Mouse (Mus musculus) ES-E14 (cell line): ENCODE data around the gene Pqlc2. TPM values are rescaled to one million over a fixed set of nuclear protein-coding genes. Genes with fewer than 3 reads are reported as not detected.

ENCODE experiments used
- DNase-seq: peaks from one replicate; pipeline ENCODE4 v3.0.0-alpha.2; 2013; ENCODE audit warnings: low read depth, low spot score
- H3K27ac ChIP-seq: 2 replicates; pipeline ENCODE4 v1.5.1; 2012; ENCODE audit warnings: low read depth, mild to moderate bottlenecking, low read length, moderate library complexity, mixed read lengths; ENCODE audit not compliant: poor library complexity, insufficient read depth, severe bottlenecking
- H3K36me3 ChIP-seq: 2 replicates; pipeline ENCODE4 v1.6.1; 2012; ENCODE audit warnings: mild to moderate bottlenecking, low read length, moderate library complexity, mixed read lengths; ENCODE audit not compliant: control insufficient read depth, poor library complexity, insufficient read depth, severe bottlenecking
- H3K4me1 ChIP-seq, 2 experiments: fragments of 150-350 bp in 1 of 2; sonication (generic) in 1 of 2; 2 replicates each; pipeline ENCODE4 v1.6.1; 2012; ENCODE audit warnings: low read length in 2 of 2, mild to moderate bottlenecking in 1 of 2, mixed read lengths in 1 of 2; ENCODE audit not compliant: control insufficient read depth in 2 of 2, insufficient read depth in 2 of 2, poor library complexity in 1 of 2
- H3K4me3 ChIP-seq, 2 experiments: fragments of 150-350 bp in 1 of 2; sonication (generic) in 1 of 2; 2 replicates each; pipeline ENCODE4 v1.5.1; 2012; ENCODE audit warnings: low read length in 2 of 2, low read depth in 1 of 2, mild to moderate bottlenecking in 1 of 2, mixed read lengths in 1 of 2; ENCODE audit not compliant: insufficient read depth in 1 of 2, poor library complexity in 1 of 2, severe bottlenecking in 1 of 2
- H3K9ac ChIP-seq: 2 replicates; pipeline ENCODE4 v1.6.1; 2012; ENCODE audit warnings: low read depth, mild to moderate bottlenecking, low read length, mixed read lengths; ENCODE audit not compliant: poor library complexity, insufficient read depth, severe bottlenecking
- H3K9me3 ChIP-seq: fragments of 150-350 bp; sonication (generic); 2 replicates; pipeline ENCODE4 v1.6.1; 2012; ENCODE audit warnings: low read depth, mild to moderate bottlenecking, low read length; ENCODE audit not compliant: control insufficient read depth, insufficient read depth
- CHD2 ChIP-seq: IDR thresholded peaks from 2 replicates; pipeline ENCODE4 v1.6.1; 2014; ENCODE audit warnings: mild to moderate bottlenecking, low read depth, low read length, inconsistent platforms
- HCFC1 ChIP-seq: IDR thresholded peaks from 2 replicates; pipeline ENCODE4 v1.6.1; 2012; ENCODE audit warnings: low read length, inconsistent platforms, borderline replicate concordance; ENCODE audit not compliant: insufficient read depth
- MAFK ChIP-seq: IDR thresholded peaks from 2 replicates; pipeline ENCODE4 v1.6.1; 2014; ENCODE audit warnings: mild to moderate bottlenecking, low read depth, low read length, inconsistent platforms; ENCODE audit not compliant: insufficient read depth
- ZC3H11A ChIP-seq: IDR thresholded peaks from 2 replicates; pipeline ENCODE4 v1.6.1; 2012; ENCODE audit warnings: low read depth, mild to moderate bottlenecking, inconsistent platforms, low read length, borderline replicate concordance
- ZNF384 ChIP-seq: IDR thresholded peaks from 2 replicates; pipeline ENCODE4 v1.6.1; 2012; ENCODE audit warnings: low read depth, low read length, inconsistent platforms
- in situ Hi-C, 2 experiments: fragments of 600-800 bp; cut with MboI; formaldehyde crosslinking; loops; one replicate each; pipeline ENCODE4 v1.15.1; 2025; ENCODE audit warnings: low sequenced_read_pairs in 2 of 2, inconsistent platforms in 1 of 2; ENCODE audit not compliant: unreplicated experiment in 2 of 2
- total RNA-seq: library from RNA; depleted of rRNA; stranded (reverse); fragments of 300-350 nt; gene quantifications from 2 replicates; pipeline ENCODE4 v1.2.3, GENCODE M21; 2012

The Pqlc2 gene
- total RNA-seq, 1 experiment, result 25.0 TPM

DNA sequence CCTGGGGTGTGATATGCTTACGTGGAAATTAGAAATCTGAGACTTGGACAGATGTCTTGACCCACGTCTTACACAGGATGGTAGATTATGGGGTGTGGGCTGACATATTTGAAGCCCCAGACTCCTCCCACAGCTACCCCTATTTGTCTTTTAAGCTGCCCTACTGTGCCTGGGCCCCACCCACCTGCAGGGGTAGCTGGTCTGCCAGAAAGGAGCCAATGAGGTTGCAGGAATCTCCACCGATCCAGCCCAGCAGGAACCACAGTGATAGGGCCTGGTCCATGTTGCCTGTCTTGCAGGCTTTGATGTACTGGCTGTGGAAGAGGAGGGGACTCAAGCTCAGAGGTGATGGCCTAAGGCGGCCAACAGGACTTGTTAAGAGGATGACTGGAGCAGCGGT lies 8.3 kb downstream of the Pqlc2 start:
- Histone ChIP-seq H3K4me1 (peaks cover 2 to 14% of the 10 kb centered on the region in 2 experiments; a peak in 2 of 4 replicates), H3K27ac (no peak overlapping the region), H3K4me3 (no peak overlapping the region; a peak in 1 of 4 replicates), H3K9ac (no peak overlapping the region), H3K36me3 (peaks cover 28% of the 10 kb centered on the region; the same call in 1 of the 2 replicates), H3K9me3 (no peaks in the 10 kb centered on the region)
- TF ChIP-seq ZNF384, result no peak
- no peak for TF ChIP-seq MAFK
- in situ Hi-C loops, result no loop called here
- no peak for DNase-seq

- Histone ChIP-seq H3K27ac (no peak overlapping the region), H3K4me1 (peaks cover 2 to 14% of the 10 kb centered on the region in 2 experiments; a peak in 2 of 4 replicates), H3K9me3 (no peaks in the 10 kb centered on the region), H3K4me3 (no peak overlapping the region), H3K36me3 (peaks cover 26% of the 10 kb centered on the region; the same call in 1 of the 2 replicates), H3K9ac (no peak overlapping the region)
- TF ChIP-seq HCFC1 (no peak), ZC3H11A (no peak), MAFK (no peak), CHD2 (no peak), ZNF384 (no peak)
- in situ Hi-C loops, result no loop called here
- no peak for DNase-seq
Measured at GRCm38 (mm10) chr4:139301780-139302179, 8.7 kb downstream of the Pqlc2 start.

GRCm38 (mm10) chr4:139298671-139299366 lies 11.7 kb downstream of the Pqlc2 start:
- H3K4me1 ChIP-seq, result peaks cover 2 to 14% of the 10 kb centered on the region in 2 experiments; a peak in 2 of 4 replicates
- H3K4me3 ChIP-seq, result no peak overlapping the region
- no peaks in the 10 kb centered on the region for H3K9me3 ChIP-seq
- H3K9ac ChIP-seq, result no peak overlapping the region
- H3K36me3 ChIP-seq, result peaks cover 26% of the 10 kb centered on the region; the same call in 1 of the 2 replicates
- no peak for DNase-seq
- no peak overlapping the region for H3K27ac ChIP-seq
- TF ChIP-seq HCFC1, result no peak
- no peak for TF ChIP-seq CHD2
- TF ChIP-seq MAFK, result no peak
- no peak for TF ChIP-seq ZNF384
- TF ChIP-seq ZC3H11A, result no peak
- in situ Hi-C loops, result loop anchor here in 1 of 2 experiments (25.0 kb wide), 1 partner anchor 212 kb away; the partner anchor contains the start of genes Htr6 and Nbl1

GRCm38 (mm10) chr4:139297566-139297965 lies 12.9 kb downstream of the Pqlc2 start:
- H3K9me3 ChIP-seq, result no peaks in the 10 kb centered on the region
- no peak for TF ChIP-seq ZNF384
- TF ChIP-seq CHD2, result no peak
- no peak for TF ChIP-seq HCFC1
- TF ChIP-seq MAFK, result no peak
- no peak for TF ChIP-seq ZC3H11A
- H3K4me1 ChIP-seq, result peaks cover 0 to 9% of the 10 kb centered on the region in 2 experiments; a peak in 1 of 4 replicates
- H3K36me3 ChIP-seq, result peaks cover 26% of the 10 kb centered on the region; the same call in 1 of the 2 replicates
- no peak overlapping the region for H3K27ac ChIP-seq
- no peak overlapping the region for H3K9ac ChIP-seq
- no peak for DNase-seq
- no peak overlapping the region for H3K4me3 ChIP-seq
- in situ Hi-C loops, result loop anchor here in 1 of 2 experiments (25.0 kb wide), 1 partner anchor 210 kb away; the partner anchor contains the start of genes Htr6 and Nbl1
